Mouse (Mus musculus): ENCODE measurements around the gene Grm4.

Grm4 gene

GRCm38 (mm10) chr17:27511865-27512618, 9.2 kb downstream of the Grm4 start:
- no peak for DNase-seq

GRCm38 (mm10) chr17:27511125-27511735, 10.0 kb downstream of the Grm4 start:
- DNase-seq = no peak

GRCm38 (mm10) chr17:27510258-27511124, 10.7 kb downstream of the Grm4 start:
- no peak for DNase-seq

- DNase-seq = no peak
Measured at GRCm38 (mm10) chr17:27509056-27509455, 12.1 kb downstream of the Grm4 start.

GRCm38 (mm10) chr17:27508513-27508912, 12.7 kb downstream of the Grm4 start:
- no peak for DNase-seq

- DNase-seq = no peak
Measured at GRCm38 (mm10) chr17:27508002-27508401, 13.2 kb downstream of the Grm4 start.

- DNase-seq = no peak
Measured at GRCm38 (mm10) chr17:27507591-27507945, 13.6 kb downstream of the Grm4 start.

GRCm38 (mm10) chr17:27506871-27507590, 14.2 kb downstream of the Grm4 start:
- no peak for DNase-seq

- DNase-seq = no peak
Measured at GRCm38 (mm10) chr17:27506362-27506761, 14.8 kb downstream of the Grm4 start.

- DNase-seq = no peak
Measured at GRCm38 (mm10) chr17:27505221-27505881, 15.9 kb downstream of the Grm4 start.

- DNase-seq = no peak
Measured at GRCm38 (mm10) chr17:27503869-27504268, 17.3 kb downstream of the Grm4 start.

GRCm38 (mm10) chr17:27502736-27503445, 18.3 kb downstream of the Grm4 start:
- no peak for DNase-seq

GRCm38 (mm10) chr17:27502288-27502687, 18.9 kb downstream of the Grm4 start:
- no peak for DNase-seq

- peak; percentile 36 for DNase-seq
Measured at GRCm38 (mm10) chr17:27501331-27502251, 19.6 kb downstream of the Grm4 start.

- no peak for DNase-seq
Measured at GRCm38 (mm10) chr17:27500811-27501210, 20.4 kb downstream of the Grm4 start.

- no peak for DNase-seq
Measured at GRCm38 (mm10) chr17:27499080-27499479, 22.1 kb downstream of the Grm4 start.

- no peak for DNase-seq
Measured at GRCm38 (mm10) chr17:27497798-27498197, 23.4 kb downstream of the Grm4 start.

- DNase-seq = no peak
Measured at GRCm38 (mm10) chr17:27495008-27495540, 26.1 kb downstream of the Grm4 start.

- DNase-seq = no peak
Measured at GRCm38 (mm10) chr17:27493969-27494368, 27.2 kb downstream of the Grm4 start.

GRCm38 (mm10) chr17:27493389-27493788, 27.8 kb downstream of the Grm4 start:
- DNase-seq = no peak
